Mouse (Mus musculus) lung, postnatal 0 days (tissue): Measurements from ENCODE around the gene Ccdc177.

Experiments
- CTCF ChIP-seq: IDR thresholded peaks from 2 replicates; pipeline ENCODE4 v1.5.1; 2016; ENCODE audit warnings: antibody characterized with exemption, mild to moderate bottlenecking
- EP300 ChIP-seq: IDR thresholded peaks from 2 replicates; pipeline ENCODE4 v1.6.1; 2016; ENCODE audit warnings: antibody characterized with exemption, mild to moderate bottlenecking, control low read depth

DNA sequence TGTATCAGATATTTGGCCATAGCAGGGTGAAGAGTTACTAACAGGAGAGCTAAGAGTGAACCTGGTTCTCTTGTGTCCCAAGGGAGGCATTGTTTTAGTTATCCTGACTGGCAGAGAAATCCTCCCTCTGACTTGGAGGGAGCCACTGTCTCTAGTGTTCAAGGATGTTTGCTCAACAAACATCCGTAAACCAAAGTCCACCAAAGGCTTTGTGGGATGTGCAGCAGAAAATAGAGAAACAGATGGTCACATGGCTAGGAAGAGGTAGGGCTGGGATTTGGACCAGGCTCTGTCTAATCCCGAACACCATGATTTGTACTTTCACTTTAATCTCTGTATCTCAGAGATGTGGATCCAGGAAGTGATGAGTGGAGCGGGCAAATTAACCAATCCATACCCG is 3.6 kb upstream of the Ccdc177 start:
- TF ChIP-seq CTCF (no peak), EP300 (no peak)
